Mouse (Mus musculus) kidney, adult 2 months (tissue): ENCODE results near the gene Rrm2. TPM values are rescaled to one million over a fixed set of nuclear protein-coding genes. Genes with fewer than 3 reads are reported as not detected.

Experiments used
- DNase-seq: peaks from one replicate; pipeline ENCODE4 v3.0.0; 2021
- H3K27ac ChIP-seq: fragments of 200-500 bp; 2 replicates; pipeline ENCODE4 v1.5.1; 2012; ENCODE audit warnings: low read depth, low read length, control low read depth, inconsistent platforms; ENCODE audit not compliant: insufficient read depth
- H3K27me3 ChIP-seq: fragments of 200-500 bp; replicated peaks from 2 replicates; pipeline ENCODE4 v1.6.1; 2012; ENCODE audit warnings: mild to moderate bottlenecking, moderate library complexity, low read length, inconsistent platforms; ENCODE audit not compliant: control insufficient read depth, insufficient read depth
- H3K36me3 ChIP-seq: fragments of 200-500 bp; 2 replicates; pipeline ENCODE4 v1.6.1; 2012; ENCODE audit warnings: mild to moderate bottlenecking, moderate library complexity, low read length, inconsistent platforms; ENCODE audit not compliant: control insufficient read depth, insufficient read depth
- H3K4me1 ChIP-seq: fragments of 200-500 bp; 2 replicates; pipeline ENCODE4 v1.6.1; 2011; ENCODE audit warnings: low read length; ENCODE audit not compliant: control insufficient read depth, insufficient read depth
- H3K4me3 ChIP-seq: fragments of 200-500 bp; 2 replicates; pipeline ENCODE4 v1.5.1; 2011; ENCODE audit warnings: mild to moderate bottlenecking, low read depth, low read length, control low read depth; ENCODE audit not compliant: insufficient read depth
- CTCF ChIP-seq: fragments of 200-500 bp; conservative IDR thresholded peaks from 2 replicates; pipeline ENCODE4 v1.5.1; 2011; ENCODE audit warnings: low read depth, mild to moderate bottlenecking, control low read depth, low read length, moderate library complexity, mixed read lengths; ENCODE audit not compliant: insufficient read depth, insufficient read length
- POLR2A ChIP-seq: fragments of 200-500 bp; IDR thresholded peaks from one replicate; pipeline ENCODE4 v1.6.1; 2011; ENCODE audit warnings: low read depth, low read length, control low read depth
- WGBS: fragments of 180-500 bp; shearing (Covaris S2); methylation state at CpG from one replicate; pipeline ENCODE4 v1.1.7; 2018; 5-methylcytosine and 5-hydroxymethylcytosine counted together
- polyA plus RNA-seq: library from polyadenylated mRNA; depleted of rRNA; stranded (reverse); fragments of >200 nt; gene quantifications from 2 replicates; pipeline ENCODE4 v1.2.3, GENCODE M21; 2012; rRNA removed

Rrm2 gene
- 1.3 and 1.6 TPM in 2 replicates for polyA plus RNA-seq

DNA sequence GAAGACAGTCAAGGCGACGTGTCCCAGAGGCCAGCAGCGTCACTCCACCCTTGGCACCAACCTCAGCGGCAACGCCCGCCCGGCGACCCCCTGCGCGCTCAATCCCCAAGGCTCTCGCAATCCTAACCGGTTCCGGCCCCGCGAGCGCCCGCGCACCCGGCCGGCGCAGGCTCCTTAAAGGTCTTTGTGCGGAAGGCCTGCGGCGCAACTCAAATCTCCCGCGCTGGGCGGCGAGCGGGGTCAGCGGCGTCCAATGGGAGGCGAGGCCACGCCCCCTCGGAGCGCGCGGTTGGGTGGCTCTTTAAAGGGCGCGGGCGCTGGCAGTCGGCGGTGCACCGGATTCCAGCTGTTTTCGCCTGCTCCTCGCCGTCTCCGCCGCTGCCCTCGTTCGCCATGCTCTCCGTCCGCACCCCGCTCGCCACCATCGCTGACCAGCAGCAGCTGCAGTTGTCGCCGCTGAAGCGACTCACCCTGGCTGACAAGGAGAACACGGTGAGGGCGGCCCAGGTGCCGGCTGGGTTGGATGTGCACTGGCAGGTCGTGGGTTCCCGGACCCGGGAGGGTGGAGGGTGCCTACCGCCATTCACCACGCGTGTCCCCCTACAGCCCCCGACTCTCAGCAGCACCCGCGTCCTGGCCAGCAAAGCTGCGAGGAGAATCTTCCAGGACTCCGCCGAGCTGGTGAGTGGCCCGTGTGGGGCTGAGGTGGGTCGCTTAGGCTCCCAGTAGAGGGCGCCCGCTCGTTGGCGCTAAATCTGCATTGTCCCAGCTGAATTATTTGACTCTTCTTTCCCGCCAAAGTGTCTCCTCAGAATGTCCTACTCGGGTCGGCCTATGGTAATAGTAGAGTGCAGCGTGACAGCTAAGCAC lies at the start of gene Rrm2:
Gene Rrm2, plus strand, starts transcription at position 288 of the 870 bp plus-strand sequence.
- DNase-seq: peak; percentile 96
- TF ChIP-seq CTCF: peak; percentile 69
- no peak for TF ChIP-seq POLR2A
- Histone ChIP-seq H3K27me3 (no peaks in the 10 kb centered on the region), H3K4me1 (peaks cover 7% of the 10 kb centered on the region; the same call in 1 of the 2 replicates), H3K27ac (no peak within 1 kb of the TSS), H3K4me3 (peak within 1 kb of the TSS; percentile 63), H3K36me3 (no peaks in the 10 kb centered on the region)
- WGBS: under 1% methylated on average over 83 of the region's 83 CpGs

- H3K4me3 ChIP-seq: no peak overlapping the region
- TF ChIP-seq CTCF (no peak), POLR2A (no peak)
- H3K36me3 ChIP-seq: 0 out of 2 replicates have a peak, but pooled peaks cover 1% of the 10 kb centered on the region
- H3K4me1 ChIP-seq: peaks cover 18% of the 10 kb centered on the region
- peak; percentile 78 for DNase-seq
- H3K27me3 ChIP-seq: no peaks in the 10 kb centered on the region
- WGBS: 48% methylated on average over 4 of the region's 4 CpGs
- no peak overlapping the region for H3K27ac ChIP-seq
These were observed 49.0 kb upstream of the Rrm2 start for GRCm38 (mm10) chr12:24658998-24659397.

DNA sequence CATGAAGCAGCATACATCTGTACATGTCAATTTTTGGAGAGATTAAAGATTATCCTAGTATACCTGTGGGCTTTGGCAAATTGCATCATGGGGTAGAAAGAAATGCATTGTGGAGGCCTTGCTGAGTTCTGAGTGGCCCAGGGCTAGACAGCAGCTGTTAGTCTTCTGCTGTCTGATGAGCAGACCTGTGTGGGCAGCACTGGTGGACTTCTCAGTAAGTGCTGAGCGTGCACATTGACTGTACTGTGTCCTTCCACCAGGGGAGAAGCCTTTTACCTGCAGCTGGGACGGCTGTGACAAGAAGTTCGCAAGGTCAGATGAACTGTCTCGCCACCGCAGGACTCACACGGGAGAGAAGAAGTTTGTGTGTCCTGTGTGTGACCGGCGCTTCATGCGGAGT lies 48.1 kb upstream of the Rrm2 start:
- TF ChIP-seq CTCF: no peak
- TF ChIP-seq POLR2A: no peak
- H3K27ac ChIP-seq: no peak overlapping the region
- H3K36me3 ChIP-seq: 0 out of 2 replicates have a peak, but pooled peaks cover 1% of the 10 kb centered on the region
- no peak overlapping the region for H3K4me3 ChIP-seq
- 73% methylated on average over 9 of the region's 9 CpGs for WGBS
- H3K27me3 ChIP-seq: no peaks in the 10 kb centered on the region
- no peak for DNase-seq
- H3K4me1 ChIP-seq: peaks cover 20% of the 10 kb centered on the region

- DNase-seq: peak; percentile 84
- H3K27me3 ChIP-seq: no peaks in the 10 kb centered on the region
- peaks cover 18% of the 10 kb centered on the region for H3K4me1 ChIP-seq
- no peak overlapping the region for H3K4me3 ChIP-seq
- TF ChIP-seq CTCF (no peak), POLR2A (no peak)
- H3K27ac ChIP-seq: peak overlapping the region; percentile 83
- H3K36me3 ChIP-seq: peaks cover 4% of the 10 kb centered on the region; the same call in 1 of the 2 replicates
- 28% methylated on average over 4 of the region's 4 CpGs for WGBS
These were observed 46.9 kb upstream of the Rrm2 start for GRCm38 (mm10) chr12:24661100-24661499.

DNA sequence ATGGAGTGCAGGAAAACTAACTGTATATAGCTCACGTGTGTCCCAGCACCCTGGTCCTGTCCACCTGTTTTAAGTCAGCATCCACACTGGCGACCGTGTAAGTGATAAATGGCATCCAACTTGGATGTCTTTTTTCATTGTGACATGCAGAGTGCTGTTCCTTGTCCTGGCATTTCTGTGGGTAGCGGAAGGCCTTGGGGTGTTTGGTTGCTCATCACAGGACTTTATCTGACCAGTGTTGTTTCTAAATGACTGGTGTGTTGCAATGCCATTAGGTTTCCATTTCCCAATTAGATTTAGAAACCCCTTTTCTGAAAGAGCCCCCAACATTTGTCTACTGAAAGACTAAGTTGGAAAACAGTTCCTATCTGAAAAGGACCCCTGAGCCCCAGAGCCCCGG lies 45.9 kb upstream of the Rrm2 start:
- Histone ChIP-seq H3K4me3 (no peak overlapping the region), H3K27ac (no peak overlapping the region), H3K4me1 (peaks cover 18% of the 10 kb centered on the region), H3K27me3 (no peaks in the 10 kb centered on the region), H3K36me3 (peaks cover 8% of the 10 kb centered on the region; the same call in 1 of the 2 replicates)
- 78% methylated on average over 5 of the region's 5 CpGs for WGBS
- TF ChIP-seq POLR2A: no peak
- TF ChIP-seq CTCF: no peak
- no peak for DNase-seq

- H3K27ac ChIP-seq: peak overlapping the region; percentile 97
- 6% methylated on average over 9 of the region's 9 CpGs for WGBS
- peak; percentile 54 for DNase-seq
- no peaks in the 10 kb centered on the region; the same call in 1 of the 2 replicates for H3K36me3 ChIP-seq
- no peak for TF ChIP-seq CTCF
- no peak for TF ChIP-seq POLR2A
- peak overlapping the region; percentile 80 for H3K4me3 ChIP-seq
- peaks cover 27% of the 10 kb centered on the region for H3K4me1 ChIP-seq
- no peaks in the 10 kb centered on the region for H3K27me3 ChIP-seq
These were observed 27.9 kb upstream of the Rrm2 start for GRCm38 (mm10) chr12:24680096-24680491.

GRCm38 (mm10) chr12:24680492-24681285 lies 27.4 kb upstream of the Rrm2 start:
- H3K4me3 ChIP-seq: peak overlapping the region; percentile 80

More at GRCm38 (mm10) chr12:24680492-24681285, 27.4 kb upstream of the Rrm2 start:
- no peak for TF ChIP-seq POLR2A
- peak overlapping the region; percentile 97 for H3K27ac ChIP-seq
- 2% methylated on average over 44 of the region's 61 CpGs for WGBS
- H3K4me1 ChIP-seq: peaks cover 31% of the 10 kb centered on the region
- H3K36me3 ChIP-seq: no peaks in the 10 kb centered on the region; the same call in 1 of the 2 replicates
- no peak for DNase-seq
- no peaks in the 10 kb centered on the region for H3K27me3 ChIP-seq
